Mouse (Mus musculus) ES-E14 (cell line): ENCODE measurements around the gene Aldh16a1.

Experiments used
- CHD2 ChIP-seq: IDR thresholded peaks from 2 replicates; pipeline ENCODE4 v1.6.1; 2014; ENCODE audit warnings: mild to moderate bottlenecking, low read depth, low read length, inconsistent platforms
- ZC3H11A ChIP-seq: IDR thresholded peaks from 2 replicates; pipeline ENCODE4 v1.6.1; 2012; ENCODE audit warnings: low read depth, mild to moderate bottlenecking, inconsistent platforms, low read length, borderline replicate concordance

GRCm38 (mm10) chr7:45117566-45117965, 36.8 kb downstream of the Aldh16a1 start:
- no peak for TF ChIP-seq ZC3H11A
- no peak for TF ChIP-seq CHD2
